Mouse (Mus musculus): Measurements from ENCODE around the gene Eps15. TPM values are rescaled to one million over a fixed set of nuclear protein-coding genes. Genes with fewer than 3 reads are reported as not detected.
A peak's percentile ranks its signal among the peaks of the same experiment; 100 is the strongest.

The Eps15 gene
- polyA plus RNA-seq, 2 experiments, result 20.7 to 40.1 TPM

GRCm38 (mm10) chr4:109251605-109252004 is 28.5 kb upstream of the Eps15 start:
- no peak overlapping the region for H3K4me3 ChIP-seq (ENCODE audit: insufficient read depth in 1 of 2, low read depth in 2 of 2, low read length in 2 of 2)
- H3K36me3 ChIP-seq (replicated peaks; ENCODE audit: control insufficient read depth, insufficient read depth, low read depth), result no peaks in the 10 kb centered on the region
- DNase-seq (ENCODE audit: low read depth in 3 of 3, low spot score in 3 of 3) (peak in 1 of 3 experiments; percentile 22), ATAC-seq (ENCODE audit: insufficient read depth) (no peak)
- no peaks in the 10 kb centered on the region for H3K27me3 ChIP-seq (ENCODE audit: control insufficient read depth, insufficient read depth, low read length)
- peaks cover 25 to 34% of the 10 kb centered on the region in 2 experiments for H3K4me1 ChIP-seq (replicated peaks; ENCODE audit: control insufficient read depth in 2 of 2, insufficient read depth in 2 of 2, low read length in 1 of 2)
- no peak overlapping the region for H3K27ac ChIP-seq
- 21% methylated on average over 3 of the region's 3 CpGs for WGBS (ENCODE audit: insufficient replicate concordance)
- H3K9me3 ChIP-seq (ENCODE audit: control insufficient read depth, low read length), result no peaks in the 10 kb centered on the region
- H3K4me2 ChIP-seq (ENCODE audit: low read depth), result no peak overlapping the region
- peak; percentile 88 for TF ChIP-seq CTCF (IDR thresholded peaks at IDR 0.05; ENCODE audit: low read depth)
- no peak for TF ChIP-seq EP300 (IDR thresholded peaks at IDR 0.05; ENCODE audit: low read depth)
- no peak overlapping the region for H3K9ac ChIP-seq (replicated peaks)

DNA sequence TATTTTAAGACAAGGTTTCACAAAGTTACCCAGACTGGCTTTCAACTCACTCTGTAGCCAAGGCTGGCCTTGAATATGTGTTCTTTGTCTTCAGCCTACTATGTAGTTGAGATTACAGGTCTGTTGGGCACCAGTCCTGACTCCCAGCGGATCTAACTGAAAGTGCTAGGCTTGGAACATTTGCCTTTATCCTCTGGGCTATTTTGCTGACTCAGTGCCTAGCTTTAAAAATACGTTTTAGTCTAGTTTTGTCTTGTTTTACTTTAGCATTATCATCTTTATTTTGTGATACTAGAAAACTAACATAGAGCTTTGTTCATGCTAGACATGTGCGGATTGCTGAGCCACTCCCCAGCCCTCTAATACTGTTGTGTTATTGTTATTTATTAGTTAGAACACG is 27.9 kb upstream of the Eps15 start:
- no peaks in the 10 kb centered on the region for H3K9me3 ChIP-seq (ENCODE audit: control insufficient read depth, low read length)
- ATAC-seq (ENCODE audit: insufficient read depth), result no peak
- no peak overlapping the region for H3K9ac ChIP-seq (replicated peaks)
- no peaks in the 10 kb centered on the region for H3K36me3 ChIP-seq (replicated peaks; ENCODE audit: control insufficient read depth, insufficient read depth, low read depth)
- DNase-seq (ENCODE audit: low read depth in 3 of 3, low spot score in 3 of 3), result no peak
- peaks cover 25 to 39% of the 10 kb centered on the region in 2 experiments for H3K4me1 ChIP-seq (replicated peaks; ENCODE audit: control insufficient read depth in 2 of 2, insufficient read depth in 2 of 2, low read length in 1 of 2)
- H3K4me2 ChIP-seq (ENCODE audit: low read depth), result no peak overlapping the region
- 64% methylated on average over 4 of the region's 4 CpGs for WGBS (ENCODE audit: insufficient replicate concordance)
- no peak overlapping the region for H3K27ac ChIP-seq
- TF ChIP-seq CTCF (IDR thresholded peaks at IDR 0.05; ENCODE audit: low read depth), result no peak
- TF ChIP-seq EP300 (IDR thresholded peaks at IDR 0.05; ENCODE audit: low read depth), result no peak
- no peak overlapping the region for H3K4me3 ChIP-seq (ENCODE audit: insufficient read depth in 1 of 2, low read depth in 2 of 2, low read length in 2 of 2)
- H3K27me3 ChIP-seq (ENCODE audit: control insufficient read depth, insufficient read depth, low read length), result no peaks in the 10 kb centered on the region

DNA sequence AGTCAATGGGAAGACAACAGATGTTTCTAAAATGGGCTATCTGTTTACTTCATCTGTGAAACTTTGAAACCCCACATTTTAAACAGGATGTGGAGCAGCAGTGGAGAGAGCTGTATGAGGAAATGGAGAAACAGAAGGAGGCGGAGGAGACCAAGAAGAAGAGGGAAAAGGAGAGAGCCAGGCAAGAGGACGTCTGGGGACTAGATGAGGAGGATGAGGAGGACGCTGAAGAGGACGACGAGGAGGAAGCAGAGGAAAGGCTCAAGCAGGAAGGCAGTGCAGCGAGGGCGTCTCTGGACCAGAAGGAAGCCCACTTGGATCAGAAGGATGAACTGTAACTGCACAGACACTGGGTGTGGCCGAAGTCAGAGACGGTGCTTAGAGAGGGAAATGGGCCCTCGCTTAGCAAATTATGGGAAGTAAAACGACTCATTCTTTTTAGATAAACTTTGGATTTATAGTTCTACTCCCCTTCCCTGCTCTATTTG is 26.4 kb upstream of the Eps15 start:
- Histone ChIP-seq H3K4me2 (ENCODE audit: low read depth) (peak overlapping the region; percentile 58), H3K9me3 (ENCODE audit: control insufficient read depth, low read length) (no peaks in the 10 kb centered on the region), H3K36me3 (replicated peaks; ENCODE audit: control insufficient read depth, insufficient read depth, low read depth) (no peaks in the 10 kb centered on the region), H3K27ac (peak overlapping the region; percentile 66), H3K9ac (replicated peaks) (peak overlapping the region; percentile 43), H3K27me3 (ENCODE audit: control insufficient read depth, insufficient read depth, low read length) (no peaks in the 10 kb centered on the region), H3K4me3 (ENCODE audit: insufficient read depth in 1 of 2, low read depth in 2 of 2, low read length in 2 of 2) (0 out of 4 replicates have a peak overlapping the region, but pooled peaks of 1 of the 2 experiments have one; percentile 1), H3K4me1 (replicated peaks; ENCODE audit: control insufficient read depth in 2 of 2, insufficient read depth in 2 of 2, low read length in 1 of 2) (peaks cover 25 to 43% of the 10 kb centered on the region in 2 experiments)
- ATAC-seq (ENCODE audit: insufficient read depth), result peak; percentile 26; the same call in 1 of the 2 replicates
- 14% methylated on average over 11 of the region's 11 CpGs for WGBS (ENCODE audit: insufficient replicate concordance)
- TF ChIP-seq EP300 (IDR thresholded peaks at IDR 0.05; ENCODE audit: low read depth) (no peak), CTCF (IDR thresholded peaks at IDR 0.05; ENCODE audit: low read depth) (no peak)
- DNase-seq (ENCODE audit: low read depth in 3 of 3, low spot score in 3 of 3), result peak in 1 of 3 experiments; percentile 11

- no peaks in the 10 kb centered on the region for H3K27me3 ChIP-seq (ENCODE audit: control insufficient read depth, insufficient read depth, low read length)
- 11% methylated on average over 5 of the region's 5 CpGs for WGBS (ENCODE audit: insufficient replicate concordance)
- no peaks in the 10 kb centered on the region for H3K9me3 ChIP-seq (ENCODE audit: control insufficient read depth, low read length)
- DNase-seq (ENCODE audit: low read depth in 3 of 3, low spot score in 3 of 3) (peak; percentile 37 to 64 (median 50)), ATAC-seq (ENCODE audit: insufficient read depth) (peak; percentile 79)
- H3K9ac ChIP-seq (replicated peaks), result no peak overlapping the region
- no peak overlapping the region for H3K4me3 ChIP-seq (ENCODE audit: insufficient read depth in 1 of 2, low read depth in 2 of 2, low read length in 2 of 2)
- TF ChIP-seq EP300 (IDR thresholded peaks at IDR 0.05; ENCODE audit: low read depth), result peak; percentile 69
- no peak for TF ChIP-seq CTCF (IDR thresholded peaks at IDR 0.05; ENCODE audit: low read depth)
- H3K4me2 ChIP-seq (ENCODE audit: low read depth), result peak overlapping the region; percentile 58
- peaks cover 25 to 43% of the 10 kb centered on the region in 2 experiments for H3K4me1 ChIP-seq (replicated peaks; ENCODE audit: control insufficient read depth in 2 of 2, insufficient read depth in 2 of 2, low read length in 1 of 2)
- H3K27ac ChIP-seq, result peak overlapping the region; percentile 8
- H3K36me3 ChIP-seq (replicated peaks; ENCODE audit: control insufficient read depth, insufficient read depth, low read depth), result no peaks in the 10 kb centered on the region
Observed at GRCm38 (mm10) chr4:109254511-109254910, 25.6 kb upstream of the Eps15 start.

- TF ChIP-seq CTCF (IDR thresholded peaks at IDR 0.05; ENCODE audit: low read depth) (no peak), EP300 (IDR thresholded peaks at IDR 0.05; ENCODE audit: low read depth) (no peak)
- Histone ChIP-seq H3K36me3 (replicated peaks; ENCODE audit: control insufficient read depth, insufficient read depth, low read depth) (no peaks in the 10 kb centered on the region), H3K4me2 (ENCODE audit: low read depth) (peak overlapping the region; percentile 58), H3K9ac (replicated peaks) (no peak overlapping the region), H3K4me3 (ENCODE audit: insufficient read depth in 1 of 2, low read depth in 2 of 2, low read length in 2 of 2) (no peak overlapping the region), H3K27ac (peak overlapping the region; percentile 68), H3K9me3 (ENCODE audit: control insufficient read depth, low read length) (no peaks in the 10 kb centered on the region), H3K4me1 (replicated peaks; ENCODE audit: control insufficient read depth in 2 of 2, insufficient read depth in 2 of 2, low read length in 1 of 2) (peaks cover 25 to 43% of the 10 kb centered on the region in 2 experiments), H3K27me3 (ENCODE audit: control insufficient read depth, insufficient read depth, low read length) (no peaks in the 10 kb centered on the region)
- whole genome bisulfite sequencing (ENCODE audit: insufficient replicate concordance), result 19% methylated on average over 2 of the region's 2 CpGs
- ATAC-seq (ENCODE audit: insufficient read depth), result no peak
- DNase-seq (ENCODE audit: low read depth in 3 of 3, low spot score in 3 of 3), result peak in 1 of 3 experiments; percentile 7
Observed at GRCm38 (mm10) chr4:109255321-109255720, 24.7 kb upstream of the Eps15 start.

All from liver, embryonic 14.5 days (tissue).